Mouse (Mus musculus) embryonic facial prominence, embryonic 14.5 days (tissue): ENCODE measurements around the gene Hs6st1. TPM values are rescaled to one million over a fixed set of nuclear protein-coding genes. Genes with fewer than 3 reads are reported as not detected.

Experiments used
- ATAC-seq: fragments of 200-750 bp; cut with Nextera tagmentation; 2 replicates; pipeline ENCODE4 v1.8.0; 2017; ENCODE audit warnings: low read depth, moderate number of reproducible peaks, moderate TSS enrichment
- DNase-seq: peaks from one replicate; pipeline ENCODE4 v3.0.0-alpha.2; 2015; ENCODE audit warnings: low spot score
- H3K27ac ChIP-seq: fragments of 300-500 bp; sonication (generic); replicated peaks from 2 replicates; pipeline ENCODE4 v1.5.1; 2014; ENCODE audit warnings: low read depth, mild to moderate bottlenecking, low read length, moderate library complexity
- H3K27me3 ChIP-seq: fragments of 300-500 bp; sonication (generic); replicated peaks from 2 replicates; pipeline ENCODE4 v1.6.1; 2014; ENCODE audit warnings: low read length; ENCODE audit not compliant: control insufficient read depth, insufficient read depth
- H3K36me3 ChIP-seq: fragments of 300-500 bp; sonication (generic); 2 replicates; pipeline ENCODE4 v1.6.1; 2014; ENCODE audit warnings: low read length, mixed read lengths; ENCODE audit not compliant: control insufficient read depth, insufficient read depth
- H3K4me1 ChIP-seq: fragments of 300-500 bp; sonication (generic); 2 replicates; pipeline ENCODE4 v1.6.1; 2014; ENCODE audit warnings: antibody characterized with exemption, low read length; ENCODE audit not compliant: control insufficient read depth, insufficient read depth
- H3K4me2 ChIP-seq: fragments of 300-500 bp; sonication (generic); 2 replicates; pipeline ENCODE4 v1.6.1; 2014; ENCODE audit warnings: low read depth, mild to moderate bottlenecking, low read length, moderate library complexity, mixed read lengths
- H3K4me3 ChIP-seq: fragments of 300-500 bp; sonication (generic); 2 replicates; pipeline ENCODE4 v1.5.1; 2014; ENCODE audit warnings: low read depth, mild to moderate bottlenecking, low read length
- H3K9ac ChIP-seq: fragments of 300-500 bp; sonication (generic); 2 replicates; pipeline ENCODE4 v1.6.1; 2014; ENCODE audit warnings: low read depth, mild to moderate bottlenecking, low read length, moderate library complexity, mixed read lengths
- H3K9me3 ChIP-seq: fragments of 300-500 bp; sonication (generic); 2 replicates; pipeline ENCODE4 v1.6.1; 2016; ENCODE audit warnings: low read length; ENCODE audit not compliant: control insufficient read depth
- WGBS: fragments of 180-500 bp; shearing (Covaris S2); extraction: QIAGEN DNeasy Blood & Tissue Kit; methylation state at CpG from one replicate; pipeline ENCODE4 v1.1.7; 2014; 5-methylcytosine and 5-hydroxymethylcytosine counted together
- polyA plus RNA-seq: library from polyadenylated mRNA; unstranded; fragments of >200 nt; fragmentation: Nextera tagmentation; extraction: Ambion mirVana; gene quantifications from 2 replicates; pipeline ENCODE4 v1.2.1, GENCODE M21; 2014

The Hs6st1 gene
- polyA plus RNA-seq, 1 experiment from 2014 or later = 11.5 TPM

GRCm38 (mm10) chr1:36052672-36053071 lies 15.5 kb upstream of the Hs6st1 start:
- Histone ChIP-seq H3K4me2 (no peak overlapping the region), H3K9ac (no peak overlapping the region), H3K36me3 (no peaks in the 10 kb centered on the region), H3K9me3 (no peaks in the 10 kb centered on the region), H3K4me1 (no peaks in the 10 kb centered on the region), H3K27ac (no peak overlapping the region), H3K27me3 (no peaks in the 10 kb centered on the region), H3K4me3 (no peak overlapping the region)
- DNase-seq (no peak), ATAC-seq (no peak)
- WGBS = 86% methylated on average over 5 of the region's 5 CpGs

GRCm38 (mm10) chr1:36053566-36053965 lies 14.6 kb upstream of the Hs6st1 start:
- H3K4me3 ChIP-seq = no peak overlapping the region
- no peak overlapping the region for H3K27ac ChIP-seq
- no peak for ATAC-seq
- no peak overlapping the region for H3K9ac ChIP-seq
- H3K9me3 ChIP-seq = no peaks in the 10 kb centered on the region
- no peaks in the 10 kb centered on the region for H3K27me3 ChIP-seq
- H3K36me3 ChIP-seq = no peaks in the 10 kb centered on the region
- no peaks in the 10 kb centered on the region for H3K4me1 ChIP-seq
- DNase-seq = no peak
- WGBS = 88% methylated on average over 2 of the region's 2 CpGs
- H3K4me2 ChIP-seq = no peak overlapping the region

- H3K9me3 ChIP-seq = no peaks in the 10 kb centered on the region
- H3K4me3 ChIP-seq = no peak overlapping the region
- H3K4me1 ChIP-seq = no peaks in the 10 kb centered on the region
- DNase-seq (no peak), ATAC-seq (no peak)
- H3K4me2 ChIP-seq = no peak overlapping the region
- 79% methylated on average over 9 of the region's 9 CpGs for WGBS
- no peak overlapping the region for H3K9ac ChIP-seq
- H3K27me3 ChIP-seq = no peaks in the 10 kb centered on the region
- no peak overlapping the region for H3K27ac ChIP-seq
- no peaks in the 10 kb centered on the region for H3K36me3 ChIP-seq
Observed at GRCm38 (mm10) chr1:36054182-36054966, 13.8 kb upstream of the Hs6st1 start.

GRCm38 (mm10) chr1:36054967-36055357 lies 13.2 kb upstream of the Hs6st1 start:
- Histone ChIP-seq H3K9me3 (no peaks in the 10 kb centered on the region), H3K4me3 (no peak overlapping the region), H3K27me3 (no peaks in the 10 kb centered on the region), H3K9ac (no peak overlapping the region), H3K4me2 (no peak overlapping the region), H3K27ac (no peak overlapping the region), H3K4me1 (no peaks in the 10 kb centered on the region), H3K36me3 (no peaks in the 10 kb centered on the region)
- DNase-seq = no peak
- WGBS = 91% methylated on average over 7 of the region's 7 CpGs
- no peak for ATAC-seq

GRCm38 (mm10) chr1:36059351-36059750 lies 8.8 kb upstream of the Hs6st1 start:
- no peaks in the 10 kb centered on the region for H3K9me3 ChIP-seq
- WGBS = 83% methylated on average over 6 of the region's 6 CpGs
- no peak overlapping the region for H3K4me2 ChIP-seq
- peaks cover 20% of the 10 kb centered on the region for H3K4me1 ChIP-seq
- H3K36me3 ChIP-seq = no peaks in the 10 kb centered on the region
- ATAC-seq (no peak), DNase-seq (no peak)
- H3K9ac ChIP-seq = no peak overlapping the region
- no peak overlapping the region for H3K4me3 ChIP-seq
- no peaks in the 10 kb centered on the region for H3K27me3 ChIP-seq
- peak overlapping the region; percentile 69 for H3K27ac ChIP-seq

GRCm38 (mm10) chr1:36059959-36060953 lies 7.9 kb upstream of the Hs6st1 start:
- peak; percentile 85; the same call in 1 of the 2 replicates for ATAC-seq
- H3K36me3 ChIP-seq = no peaks in the 10 kb centered on the region
- H3K9ac ChIP-seq = no peak overlapping the region
- peaks cover 26% of the 10 kb centered on the region for H3K4me1 ChIP-seq
- H3K9me3 ChIP-seq = no peaks in the 10 kb centered on the region
- no peak overlapping the region for H3K4me3 ChIP-seq
- H3K27me3 ChIP-seq = no peaks in the 10 kb centered on the region
- DNase-seq = peak; percentile 91
- WGBS = 37% methylated on average over 13 of the region's 13 CpGs
- peak overlapping the region; percentile 69 for H3K27ac ChIP-seq
- no peak overlapping the region for H3K4me2 ChIP-seq

- Histone ChIP-seq H3K36me3 (no peaks in the 10 kb centered on the region), H3K4me1 (peaks cover 32% of the 10 kb centered on the region), H3K27ac (0 out of 2 replicates have a peak overlapping the region, but pooled peaks have one; percentile 69), H3K9me3 (no peaks in the 10 kb centered on the region), H3K9ac (no peak overlapping the region), H3K4me2 (no peak overlapping the region), H3K27me3 (no peaks in the 10 kb centered on the region), H3K4me3 (no peak overlapping the region)
- 0 out of 2 replicates have a peak, but pooled peaks have one; percentile 5 for ATAC-seq
- WGBS = 72% methylated on average over 11 of the region's 11 CpGs
- DNase-seq = peak; percentile 57
Observed at GRCm38 (mm10) chr1:36061211-36061915, 6.8 kb upstream of the Hs6st1 start.

- H3K27ac ChIP-seq = no peak overlapping the region
- DNase-seq (no peak), ATAC-seq (no peak)
- no peaks in the 10 kb centered on the region for H3K9me3 ChIP-seq
- WGBS = 82% methylated on average over 11 of the region's 11 CpGs
- no peak overlapping the region for H3K4me2 ChIP-seq
- H3K36me3 ChIP-seq = no peaks in the 10 kb centered on the region
- no peak overlapping the region for H3K4me3 ChIP-seq
- H3K4me1 ChIP-seq = peaks cover 32% of the 10 kb centered on the region
- no peak overlapping the region for H3K9ac ChIP-seq
- H3K27me3 ChIP-seq = no peaks in the 10 kb centered on the region
Observed at GRCm38 (mm10) chr1:36062088-36062805, 6.0 kb upstream of the Hs6st1 start.
